Mouse (Mus musculus) liver, embryonic 16.5 days (tissue): ENCODE data around the gene Lamc1. TPM values are rescaled to one million over a fixed set of nuclear protein-coding genes. Genes with fewer than 3 reads are reported as not detected.

Experiments
- ATAC-seq: fragments of 200-750 bp; cut with Nextera tagmentation; 2 replicates; pipeline ENCODE4 v1.8.0; 2017; ENCODE audit warnings: low read depth, mild to moderate bottlenecking, moderate number of reproducible peaks, moderate library complexity
- H3K27ac ChIP-seq: fragments of 300-500 bp; sonication (generic); 2 replicates; pipeline ENCODE4 v1.5.1; 2014; ENCODE audit warnings: mild to moderate bottlenecking, low read length
- H3K27me3 ChIP-seq: fragments of 300-500 bp; sonication (generic); 2 replicates; pipeline ENCODE4 v1.6.1; 2014; ENCODE audit warnings: low read depth, low read length, mixed read lengths; ENCODE audit not compliant: control insufficient read depth, insufficient read depth
- H3K36me3 ChIP-seq: fragments of 300-500 bp; sonication (generic); 2 replicates; pipeline ENCODE4 v1.6.1; 2014; ENCODE audit warnings: mild to moderate bottlenecking; ENCODE audit not compliant: control insufficient read depth, insufficient read depth
- H3K4me1 ChIP-seq: fragments of 300-500 bp; sonication (generic); 2 replicates; pipeline ENCODE4 v1.6.1; 2014; ENCODE audit warnings: low read depth, low read length, mixed read lengths; ENCODE audit not compliant: control insufficient read depth
- H3K4me2 ChIP-seq: fragments of 300-500 bp; sonication (generic); 2 replicates; pipeline ENCODE4 v1.6.1; 2014; ENCODE audit warnings: low read depth, low read length, mixed read lengths
- H3K4me3 ChIP-seq: fragments of 300-500 bp; sonication (generic); 2 replicates; pipeline ENCODE4 v1.5.1; 2014; ENCODE audit warnings: low read depth, mild to moderate bottlenecking, low read length
- H3K9ac ChIP-seq: fragments of 300-500 bp; sonication (generic); 2 replicates; pipeline ENCODE4 v1.6.1; 2014; ENCODE audit warnings: low read depth, low read length
- H3K9me3 ChIP-seq: fragments of 300-500 bp; sonication (generic); replicated peaks from 2 replicates; pipeline ENCODE4 v1.6.1; 2016; ENCODE audit warnings: low read length; ENCODE audit not compliant: control insufficient read depth
- WGBS: fragments of 180-500 bp; shearing (Covaris S2); extraction: QIAGEN DNeasy Blood & Tissue Kit; methylation state at CpG from one replicate; pipeline ENCODE4 v1.1.7; 2014; ENCODE audit not compliant: insufficient replicate concordance; 5-methylcytosine and 5-hydroxymethylcytosine counted together
- polyA plus RNA-seq: library from polyadenylated mRNA; unstranded; fragments of >200 nt; fragmentation: Nextera tagmentation; extraction: Ambion mirVana; gene quantifications from 2 replicates; pipeline ENCODE4 v1.2.1, GENCODE M21; 2015

Gene Lamc1
- polyA plus RNA-seq, 1 experiment from 2014 or later: 8.9 TPM

DNA sequence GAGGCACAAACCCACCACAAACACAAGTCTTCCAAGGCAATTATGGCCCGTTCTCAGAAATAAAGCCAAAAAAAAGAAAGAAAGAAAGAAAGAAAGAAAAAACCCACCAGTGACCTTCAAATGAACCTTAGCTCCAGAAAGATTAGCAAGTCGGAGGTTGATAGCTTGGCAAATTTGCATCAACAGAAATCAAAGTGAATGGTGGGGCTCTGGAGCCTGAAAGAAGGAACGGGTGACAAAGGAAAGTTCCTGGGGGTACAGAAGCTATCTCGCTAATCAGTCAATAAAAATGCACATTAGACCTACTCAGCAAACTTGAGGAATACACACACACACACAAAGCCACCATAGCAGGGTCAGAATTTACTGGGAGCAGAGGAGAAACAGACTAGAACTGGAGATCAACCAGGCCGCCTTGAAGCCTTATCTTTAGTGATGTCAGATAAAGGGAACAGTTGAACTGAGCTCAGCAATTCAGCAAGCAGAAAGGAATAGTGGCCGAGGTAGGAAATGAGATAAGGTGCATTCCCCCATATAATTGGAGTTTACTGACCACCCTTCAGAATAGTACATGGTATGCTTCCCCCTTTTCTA is 11.9 kb downstream of the Lamc1 start:
- H3K9me3 ChIP-seq: no peaks in the 10 kb centered on the region
- ATAC-seq: no peak
- H3K4me3 ChIP-seq: no peak overlapping the region
- WGBS: 23% methylated on average over 6 of the region's 6 CpGs
- H3K27me3 ChIP-seq: no peaks in the 10 kb centered on the region
- peaks cover 2% of the 10 kb centered on the region for H3K4me1 ChIP-seq
- H3K4me2 ChIP-seq: no peak overlapping the region
- H3K9ac ChIP-seq: no peak overlapping the region
- H3K36me3 ChIP-seq: no peaks in the 10 kb centered on the region
- no peak overlapping the region for H3K27ac ChIP-seq

DNA sequence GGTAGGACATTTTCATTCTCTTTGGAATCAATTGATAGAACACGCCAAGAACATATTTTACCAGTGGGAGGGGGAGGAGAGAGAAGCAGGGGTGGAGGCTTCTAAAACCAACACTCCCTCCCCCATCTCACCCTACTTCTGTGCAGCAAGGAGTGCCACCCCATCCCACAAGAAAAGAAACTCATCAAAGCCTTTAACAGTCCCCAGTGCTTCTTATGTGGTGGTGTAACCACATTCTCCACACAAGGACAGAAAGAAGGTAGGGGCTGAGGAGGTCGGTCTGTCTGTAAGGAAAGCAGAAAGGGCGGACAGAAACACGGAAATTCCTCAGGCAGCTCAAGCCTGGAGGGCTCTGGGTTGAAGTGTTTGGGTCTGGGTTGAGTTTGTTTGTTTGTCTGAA is 12.5 kb downstream of the Lamc1 start:
- no peaks in the 10 kb centered on the region for H3K27me3 ChIP-seq
- H3K9ac ChIP-seq: no peak overlapping the region
- peaks cover 2% of the 10 kb centered on the region for H3K4me1 ChIP-seq
- no peak overlapping the region for H3K4me2 ChIP-seq
- WGBS: 36% methylated on average over 4 of the region's 4 CpGs
- no peak overlapping the region for H3K4me3 ChIP-seq
- ATAC-seq: no peak
- no peaks in the 10 kb centered on the region for H3K9me3 ChIP-seq
- no peaks in the 10 kb centered on the region for H3K36me3 ChIP-seq
- H3K27ac ChIP-seq: no peak overlapping the region

DNA sequence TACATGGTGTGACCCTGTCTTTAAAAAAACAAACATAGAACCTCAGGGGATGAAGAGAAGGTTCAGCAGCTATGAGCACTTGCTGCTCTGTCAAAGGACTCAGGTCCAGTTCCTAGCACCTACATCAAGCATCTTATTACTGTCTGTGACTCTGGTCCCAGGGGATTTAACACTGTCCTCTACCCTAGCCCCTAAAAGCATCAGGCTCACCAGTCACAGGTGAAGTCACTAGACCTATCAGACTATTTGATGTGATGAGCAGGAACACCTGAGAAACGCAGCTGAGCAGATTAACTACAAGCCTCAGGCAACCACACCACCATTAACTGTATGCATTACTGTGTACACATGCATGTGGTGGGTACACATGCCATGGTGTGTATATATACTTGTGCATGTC is 13.8 kb downstream of the Lamc1 start:
- no peak overlapping the region for H3K4me3 ChIP-seq
- no peak overlapping the region for H3K4me2 ChIP-seq
- no peaks in the 10 kb centered on the region for H3K36me3 ChIP-seq
- no peaks in the 10 kb centered on the region for H3K27me3 ChIP-seq
- WGBS: 75% methylated on average over 1 of the region's 1 CpGs
- H3K4me1 ChIP-seq: peaks cover 2% of the 10 kb centered on the region
- H3K27ac ChIP-seq: no peak overlapping the region
- no peak for ATAC-seq
- H3K9me3 ChIP-seq: no peaks in the 10 kb centered on the region
- H3K9ac ChIP-seq: no peak overlapping the region

DNA sequence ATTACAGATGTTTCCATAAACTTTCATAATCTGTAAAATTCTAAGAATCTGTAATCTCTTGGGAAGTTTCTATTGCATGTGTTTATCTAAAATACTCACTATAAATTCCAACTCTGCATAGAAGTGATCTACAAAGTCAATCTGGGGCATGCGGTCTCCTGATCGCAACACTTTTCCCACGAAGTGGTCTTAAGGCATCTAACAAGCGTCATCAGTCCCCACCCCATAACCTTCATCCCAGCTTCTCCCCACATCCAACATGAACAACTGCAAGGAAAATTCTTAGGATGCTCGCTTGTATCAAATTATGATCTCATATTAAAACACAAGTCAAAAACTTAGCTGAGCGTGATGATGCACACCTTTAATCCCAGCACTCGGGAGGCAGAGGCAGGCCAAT is 14.3 kb downstream of the Lamc1 start:
- Histone ChIP-seq H3K27me3 (no peaks in the 10 kb centered on the region), H3K9me3 (no peaks in the 10 kb centered on the region), H3K36me3 (0 out of 2 replicates have a peak, but pooled peaks cover 1% of the 10 kb centered on the region), H3K4me2 (no peak overlapping the region), H3K9ac (no peak overlapping the region), H3K4me3 (no peak overlapping the region), H3K27ac (no peak overlapping the region), H3K4me1 (peaks cover 2% of the 10 kb centered on the region)
- no peak for ATAC-seq
- WGBS: 82% methylated on average over 7 of the region's 7 CpGs

GRCm38 (mm10) chr1:153317486-153318260 is 14.9 kb downstream of the Lamc1 start:
- H3K27ac ChIP-seq: no peak overlapping the region
- WGBS: 55% methylated on average over 16 of the region's 16 CpGs

GRCm38 (mm10) chr1:153316956-153317355 is 15.6 kb downstream of the Lamc1 start:
- no peak for ATAC-seq
- Histone ChIP-seq H3K4me2 (no peak overlapping the region), H3K27me3 (no peaks in the 10 kb centered on the region), H3K4me1 (peaks cover 2% of the 10 kb centered on the region), H3K4me3 (no peak overlapping the region), H3K36me3 (0 out of 2 replicates have a peak, but pooled peaks cover 2% of the 10 kb centered on the region), H3K27ac (no peak overlapping the region), H3K9me3 (no peaks in the 10 kb centered on the region), H3K9ac (no peak overlapping the region)
- WGBS: 70% methylated on average over 8 of the region's 8 CpGs

More at GRCm38 (mm10) chr1:153317486-153318260, 14.9 kb downstream of the Lamc1 start:
- Histone ChIP-seq H3K36me3 (0 out of 2 replicates have a peak, but pooled peaks cover 2% of the 10 kb centered on the region), H3K9me3 (no peaks in the 10 kb centered on the region), H3K9ac (no peak overlapping the region), H3K4me3 (no peak overlapping the region), H3K27me3 (no peaks in the 10 kb centered on the region), H3K4me2 (no peak overlapping the region), H3K4me1 (peaks cover 2% of the 10 kb centered on the region)
- no peak for ATAC-seq

DNA sequence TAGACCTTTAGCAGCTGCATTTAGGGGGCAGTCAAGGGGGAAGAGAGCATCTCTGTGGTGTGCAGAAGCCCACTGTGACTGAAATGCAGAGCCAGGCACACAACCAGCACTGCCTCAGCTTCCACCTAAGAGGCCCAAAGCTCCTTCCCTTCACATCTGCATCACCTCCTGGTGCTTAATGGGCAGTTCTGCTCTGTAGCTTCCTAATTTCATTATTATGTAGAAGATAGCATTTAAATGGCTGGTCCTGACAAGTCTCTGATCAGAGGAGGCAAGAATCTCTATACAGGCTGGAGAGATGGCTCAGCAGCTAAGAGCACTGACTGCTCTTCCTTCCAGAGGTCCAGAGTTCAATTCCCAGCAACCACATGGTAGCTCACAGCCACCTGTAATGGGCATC is 16.3 kb downstream of the Lamc1 start:
- ATAC-seq: no peak
- no peak overlapping the region for H3K9ac ChIP-seq

GRCm38 (mm10) chr1:153315121-153315520 is 17.5 kb downstream of the Lamc1 start:
- Histone ChIP-seq H3K9ac (no peak overlapping the region), H3K9me3 (no peaks in the 10 kb centered on the region), H3K27me3 (no peaks in the 10 kb centered on the region), H3K36me3 (0 out of 2 replicates have a peak, but pooled peaks cover 2% of the 10 kb centered on the region), H3K27ac (no peak overlapping the region), H3K4me3 (no peak overlapping the region), H3K4me1 (no peaks in the 10 kb centered on the region; the same call in 1 of the 2 replicates), H3K4me2 (no peak overlapping the region)
- 74% methylated on average over 6 of the region's 6 CpGs for WGBS
- ATAC-seq: no peak

More for the DNA sequence above, 16.3 kb downstream of the Lamc1 start:
- Histone ChIP-seq H3K27ac (no peak overlapping the region), H3K9me3 (no peaks in the 10 kb centered on the region), H3K4me3 (no peak overlapping the region), H3K4me2 (no peak overlapping the region), H3K36me3 (0 out of 2 replicates have a peak, but pooled peaks cover 2% of the 10 kb centered on the region), H3K27me3 (no peaks in the 10 kb centered on the region), H3K4me1 (peaks cover 2% of the 10 kb centered on the region)

GRCm38 (mm10) chr1:153312992-153313391 is 19.6 kb downstream of the Lamc1 start:
- 49% methylated on average over 5 of the region's 5 CpGs for WGBS
- ATAC-seq: no peak
- Histone ChIP-seq H3K4me3 (no peak overlapping the region), H3K4me2 (no peak overlapping the region), H3K4me1 (peaks cover 11% of the 10 kb centered on the region), H3K9me3 (no peaks in the 10 kb centered on the region), H3K9ac (no peak overlapping the region), H3K27ac (no peak overlapping the region), H3K27me3 (no peaks in the 10 kb centered on the region), H3K36me3 (0 out of 2 replicates have a peak, but pooled peaks cover 2% of the 10 kb centered on the region)
